Mouse (Mus musculus): ENCODE measurements around the gene Ostm1. TPM values are rescaled to one million over a fixed set of nuclear protein-coding genes. Genes with fewer than 3 reads are reported as not detected.

The Ostm1 gene
- polyA plus RNA-seq, 1 experiment from 2014 or later: 12.1 TPM

- H3K36me3 ChIP-seq (replicated peaks; ENCODE audit: insufficient read depth, low read length): no peaks in the 10 kb centered on the region
- ATAC-seq: no peak
- no peak overlapping the region for H3K4me2 ChIP-seq (ENCODE audit: low read depth, low read length)
- no peak overlapping the region for H3K27ac ChIP-seq (ENCODE audit: low read depth)
- no peak overlapping the region for H3K9ac ChIP-seq (replicated peaks)
- peaks cover 70% of the 10 kb centered on the region for H3K27me3 ChIP-seq (ENCODE audit: insufficient read depth, low read length)
- no peak for TF ChIP-seq CTCF (IDR thresholded peaks at IDR 0.05; ENCODE audit: low read depth)
- no peak for TF ChIP-seq EP300 (IDR thresholded peaks at IDR 0.05; ENCODE audit: low read depth)
- no peaks in the 10 kb centered on the region for H3K9me3 ChIP-seq (ENCODE audit: low read length)
- H3K4me1 ChIP-seq (ENCODE audit: insufficient read depth): peaks cover 7% of the 10 kb centered on the region
- 10% methylated on average over 12 of the region's 12 CpGs for WGBS (ENCODE audit: insufficient replicate concordance)
- H3K4me3 ChIP-seq (ENCODE audit: low read depth, low read length): no peak overlapping the region
- DNase-seq: no peak
Observed at GRCm38 (mm10) chr10:42613075-42613474, 29.5 kb downstream of the Ostm1 start.

GRCm38 (mm10) chr10:42613639-42614381, 30.2 kb downstream of the Ostm1 start:
- peak overlapping the region; percentile 21; the same call in 1 of the 2 replicates for H3K4me3 ChIP-seq (ENCODE audit: low read depth, low read length)
- WGBS (ENCODE audit: insufficient replicate concordance): 3% methylated on average over 33 of the region's 40 CpGs
- H3K4me1 ChIP-seq (ENCODE audit: insufficient read depth): peaks cover 7% of the 10 kb centered on the region
- H3K9me3 ChIP-seq (ENCODE audit: low read length): no peaks in the 10 kb centered on the region
- no peak for ATAC-seq
- TF ChIP-seq CTCF (IDR thresholded peaks at IDR 0.05; ENCODE audit: low read depth): no peak
- TF ChIP-seq EP300 (IDR thresholded peaks at IDR 0.05; ENCODE audit: low read depth): no peak
- H3K27ac ChIP-seq (ENCODE audit: low read depth): no peak overlapping the region
- H3K4me2 ChIP-seq (ENCODE audit: low read depth, low read length): peak overlapping the region; percentile 36
- H3K27me3 ChIP-seq (ENCODE audit: insufficient read depth, low read length): peaks cover 69% of the 10 kb centered on the region
- H3K9ac ChIP-seq (replicated peaks): no peak overlapping the region
- no peak for DNase-seq
- H3K36me3 ChIP-seq (replicated peaks; ENCODE audit: insufficient read depth, low read length): no peaks in the 10 kb centered on the region

- Histone ChIP-seq H3K9ac (replicated peaks) (no peak overlapping the region), H3K4me1 (ENCODE audit: insufficient read depth) (peaks cover 7% of the 10 kb centered on the region), H3K27ac (ENCODE audit: low read depth) (no peak overlapping the region), H3K4me3 (ENCODE audit: low read depth, low read length) (no peak overlapping the region), H3K27me3 (ENCODE audit: insufficient read depth, low read length) (peaks cover 73% of the 10 kb centered on the region), H3K4me2 (ENCODE audit: low read depth, low read length) (no peak overlapping the region), H3K36me3 (replicated peaks; ENCODE audit: insufficient read depth, low read length) (no peaks in the 10 kb centered on the region), H3K9me3 (ENCODE audit: low read length) (no peaks in the 10 kb centered on the region)
- TF ChIP-seq EP300 (IDR thresholded peaks at IDR 0.05; ENCODE audit: low read depth) (no peak), CTCF (IDR thresholded peaks at IDR 0.05; ENCODE audit: low read depth) (no peak)
- ATAC-seq (no peak), DNase-seq (no peak)
- WGBS (ENCODE audit: insufficient replicate concordance): 11% methylated on average over 9 of the region's 9 CpGs
Observed at GRCm38 (mm10) chr10:42614766-42615165, 31.1 kb downstream of the Ostm1 start.

- no peak overlapping the region for H3K4me2 ChIP-seq (ENCODE audit: low read depth, low read length)
- H3K9me3 ChIP-seq (ENCODE audit: low read length): no peaks in the 10 kb centered on the region
- peaks cover 7% of the 10 kb centered on the region for H3K4me1 ChIP-seq (ENCODE audit: insufficient read depth)
- no peak overlapping the region for H3K9ac ChIP-seq (replicated peaks)
- peaks cover 55% of the 10 kb centered on the region for H3K27me3 ChIP-seq (ENCODE audit: insufficient read depth, low read length)
- H3K36me3 ChIP-seq (replicated peaks; ENCODE audit: insufficient read depth, low read length): no peaks in the 10 kb centered on the region
- no peak for DNase-seq
- TF ChIP-seq EP300 (IDR thresholded peaks at IDR 0.05; ENCODE audit: low read depth): no peak
- ATAC-seq: no peak
- H3K27ac ChIP-seq (ENCODE audit: low read depth): no peak overlapping the region
- 34% methylated on average over 2 of the region's 2 CpGs for WGBS (ENCODE audit: insufficient replicate concordance)
- H3K4me3 ChIP-seq (ENCODE audit: low read depth, low read length): no peak overlapping the region
Observed at GRCm38 (mm10) chr10:42618291-42618690, 34.7 kb downstream of the Ostm1 start.

- WGBS (ENCODE audit: insufficient replicate concordance): 53% methylated on average over 2 of the region's 2 CpGs
- no peaks in the 10 kb centered on the region for H3K9me3 ChIP-seq (ENCODE audit: low read length)
- H3K36me3 ChIP-seq (replicated peaks; ENCODE audit: insufficient read depth, low read length): no peaks in the 10 kb centered on the region
- H3K27me3 ChIP-seq (ENCODE audit: insufficient read depth, low read length): peaks cover 40% of the 10 kb centered on the region
- H3K4me2 ChIP-seq (ENCODE audit: low read depth, low read length): no peak overlapping the region
- TF ChIP-seq CTCF (IDR thresholded peaks at IDR 0.05; ENCODE audit: low read depth): no peak; the same call in 1 of the 2 replicates
- TF ChIP-seq EP300 (IDR thresholded peaks at IDR 0.05; ENCODE audit: low read depth): peak; percentile 56
- no peak overlapping the region for H3K27ac ChIP-seq (ENCODE audit: low read depth)
- peak; percentile 100 for ATAC-seq
- H3K4me1 ChIP-seq (ENCODE audit: insufficient read depth): no peaks in the 10 kb centered on the region
- no peak overlapping the region for H3K9ac ChIP-seq (replicated peaks)
- H3K4me3 ChIP-seq (ENCODE audit: low read depth, low read length): no peak overlapping the region
- peak; percentile 34 for DNase-seq
Observed at GRCm38 (mm10) chr10:42625907-42626306, 42.3 kb downstream of the Ostm1 start.

GRCm38 (mm10) chr10:42630596-42631355, 47.2 kb downstream of the Ostm1 start:
- Histone ChIP-seq H3K4me1 (ENCODE audit: insufficient read depth) (peaks cover 8% of the 10 kb centered on the region), H3K4me3 (ENCODE audit: low read depth, low read length) (no peak overlapping the region), H3K9ac (replicated peaks) (no peak overlapping the region), H3K27ac (ENCODE audit: low read depth) (no peak overlapping the region), H3K9me3 (ENCODE audit: low read length) (no peaks in the 10 kb centered on the region), H3K4me2 (ENCODE audit: low read depth, low read length) (no peak overlapping the region), H3K27me3 (ENCODE audit: insufficient read depth, low read length) (peaks cover 84% of the 10 kb centered on the region), H3K36me3 (replicated peaks; ENCODE audit: insufficient read depth, low read length) (no peaks in the 10 kb centered on the region)
- ATAC-seq (no peak), DNase-seq (no peak)
- WGBS (ENCODE audit: insufficient replicate concordance): 5% methylated on average over 19 of the region's 19 CpGs
- TF ChIP-seq CTCF (IDR thresholded peaks at IDR 0.05; ENCODE audit: low read depth): no peak
- TF ChIP-seq EP300 (IDR thresholded peaks at IDR 0.05; ENCODE audit: low read depth): no peak
